Mouse (Mus musculus) monocyte, adult 2 months (primary cell): ENCODE measurements at regions not wholly inside any gene's neighbourhood (a gene's known extent, or its start where the extent isn't known, plus 50 kb on each side); places are given as distances from the start of the nearest gene placed in this dataset.

Experiments used
- DNase-seq, 2 experiments: peaks; one replicate each; pipeline ENCODE4 v3.0.0; 2022; ENCODE audit warnings: low spot score in 2 of 2, low read depth in 1 of 2

GRCm38 (mm10) chr4:9218380-9218779, 979.5 kb upstream of the Car8 start:
- DNase-seq, result no peak

GRCm38 (mm10) chr4:9208606-9209005, 969.8 kb upstream of the Car8 start:
- no peak for DNase-seq

GRCm38 (mm10) chr4:9200012-9200411, 961.2 kb upstream of the Car8 start:
- no peak for DNase-seq

DNA sequence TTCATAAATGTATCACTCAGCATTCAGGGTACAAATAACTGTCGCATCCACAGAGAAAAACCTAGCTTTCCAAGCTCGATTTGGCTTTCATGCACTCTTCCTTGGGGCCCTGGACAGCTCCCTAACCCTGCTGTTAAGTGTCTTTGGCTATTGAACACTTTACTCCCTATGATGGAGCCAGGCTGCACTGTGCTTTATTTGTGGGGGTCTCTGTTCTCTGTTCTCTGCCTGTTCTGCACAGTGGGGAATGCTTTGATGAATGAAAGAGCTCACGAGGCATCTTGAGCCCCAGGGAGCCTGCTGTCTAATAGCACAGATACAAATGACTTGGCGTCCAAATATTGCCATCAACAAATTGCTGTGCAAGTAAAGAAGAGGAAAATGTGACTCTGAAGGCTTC, 957.6 kb upstream of the Car8 start:
- no peak for DNase-seq

GRCm38 (mm10) chr4:9193121-9193520, 954.3 kb upstream of the Car8 start:
- DNase-seq, result no peak

- no peak for DNase-seq
Measured at GRCm38 (mm10) chr4:9185156-9185875, 946.5 kb upstream of the Car8 start.

DNA sequence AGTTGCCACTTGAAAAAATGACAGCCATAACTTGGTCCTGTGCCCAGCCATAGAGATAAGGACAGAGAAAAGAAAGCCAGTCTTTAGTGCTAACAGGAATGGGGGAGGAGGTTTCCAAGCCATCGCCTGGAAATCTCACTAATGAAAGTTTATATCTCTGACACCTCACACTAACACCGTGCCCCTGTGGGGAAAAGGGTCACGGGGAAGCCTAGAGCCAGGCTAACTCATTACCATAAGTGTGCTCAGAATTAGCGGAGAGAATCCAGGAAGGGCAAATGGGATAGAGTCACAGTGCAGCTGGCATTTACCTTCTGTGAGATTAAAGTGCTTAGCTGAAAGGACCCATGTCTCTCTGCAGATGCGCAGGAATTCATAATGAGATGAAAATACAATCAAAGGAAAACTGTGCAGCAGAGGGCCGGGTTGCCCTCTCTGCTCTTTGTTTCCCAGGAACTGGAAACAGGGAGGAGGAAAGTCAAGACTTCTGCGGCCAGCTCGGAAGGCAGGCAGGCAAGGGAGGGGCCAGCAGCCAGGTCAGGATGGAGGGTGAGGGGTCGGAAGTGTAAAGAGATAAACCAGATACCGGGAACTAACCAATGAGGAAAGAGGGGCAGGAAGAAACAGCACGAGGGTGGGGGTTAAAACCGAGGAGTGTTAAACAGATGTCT, 945.7 kb upstream of the Car8 start:
- DNase-seq, result no peak

- DNase-seq, result no peak
Measured at GRCm38 (mm10) chr4:9174365-9174764, 935.5 kb upstream of the Car8 start.

GRCm38 (mm10) chr4:9162374-9162773, 923.5 kb upstream of the Car8 start:
- no peak for DNase-seq

DNA sequence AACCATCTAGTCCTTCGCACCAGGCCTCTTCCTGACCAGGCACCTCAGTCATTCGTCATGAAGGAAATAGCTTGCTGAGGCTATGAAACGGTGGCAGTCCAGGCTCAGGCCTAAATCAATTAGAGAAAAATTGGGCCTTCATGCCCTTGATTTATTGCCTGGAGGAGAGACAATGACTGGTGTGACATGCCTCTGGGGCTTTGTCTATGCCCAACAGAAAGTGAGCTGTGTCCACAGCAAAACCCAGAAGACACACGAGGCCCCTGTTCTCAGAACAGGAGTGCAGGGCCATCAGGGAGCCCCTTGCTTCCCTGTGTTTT, 922.9 kb upstream of the Car8 start:
- DNase-seq, result no peak

DNA sequence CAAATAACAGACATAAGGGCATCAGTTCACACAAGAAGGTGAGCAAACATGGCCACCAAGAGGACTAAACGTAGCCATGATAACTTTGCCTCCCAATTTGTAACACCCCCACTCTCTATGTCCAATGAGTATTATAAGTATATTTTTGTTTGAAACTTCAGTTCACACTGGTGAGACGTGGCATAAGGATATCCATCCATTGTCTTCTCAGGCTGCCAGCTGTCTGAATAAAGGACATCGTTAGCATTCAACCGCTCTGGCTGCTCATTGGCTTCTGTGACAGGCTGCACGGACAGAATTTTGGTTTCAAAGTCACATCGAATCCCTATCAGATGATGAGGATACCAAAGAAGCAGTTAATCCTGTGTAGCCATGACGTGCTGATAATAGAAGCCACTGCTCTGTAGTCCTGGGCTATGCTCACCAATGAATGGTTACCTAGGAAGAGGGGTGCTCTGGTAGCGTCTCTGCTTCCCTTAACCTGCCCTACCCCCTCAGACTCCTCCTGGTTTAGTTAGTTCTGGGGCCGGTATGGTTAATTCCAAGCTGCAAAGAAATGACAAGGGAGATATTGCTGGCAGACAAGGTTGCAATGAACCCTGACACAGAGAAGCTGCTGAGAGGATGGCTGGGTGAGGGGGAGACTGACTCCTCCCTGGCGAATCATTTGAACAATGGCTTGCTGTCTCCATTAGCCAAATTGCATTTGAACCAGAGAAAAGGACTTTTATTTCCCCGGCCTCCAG, 922.4 kb upstream of the Car8 start:
- DNase-seq, result no peak

DNA sequence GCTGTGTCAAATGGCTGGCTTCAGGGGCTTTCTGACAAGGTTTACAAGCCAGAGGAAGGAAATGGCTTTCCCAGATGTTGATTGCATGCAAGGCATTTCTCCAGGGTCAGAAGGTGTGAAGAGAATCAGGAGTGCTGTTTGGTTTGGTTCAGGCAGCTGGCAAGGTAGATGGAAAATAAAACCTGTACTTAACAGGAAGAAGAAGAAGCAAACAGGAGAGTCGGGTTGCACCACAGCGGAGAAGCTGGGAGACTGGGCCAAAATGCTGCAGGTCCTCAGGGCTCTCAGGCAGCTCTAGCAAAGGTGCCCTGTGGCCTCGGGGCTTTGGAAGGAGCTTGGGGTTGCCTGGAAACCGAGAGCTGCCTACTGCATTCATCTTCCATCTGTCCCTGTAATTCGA, 908.9 kb upstream of the Car8 start:
- no peak for DNase-seq

GRCm38 (mm10) chr4:9144226-9145215, 905.7 kb upstream of the Car8 start:
- no peak for DNase-seq

DNA sequence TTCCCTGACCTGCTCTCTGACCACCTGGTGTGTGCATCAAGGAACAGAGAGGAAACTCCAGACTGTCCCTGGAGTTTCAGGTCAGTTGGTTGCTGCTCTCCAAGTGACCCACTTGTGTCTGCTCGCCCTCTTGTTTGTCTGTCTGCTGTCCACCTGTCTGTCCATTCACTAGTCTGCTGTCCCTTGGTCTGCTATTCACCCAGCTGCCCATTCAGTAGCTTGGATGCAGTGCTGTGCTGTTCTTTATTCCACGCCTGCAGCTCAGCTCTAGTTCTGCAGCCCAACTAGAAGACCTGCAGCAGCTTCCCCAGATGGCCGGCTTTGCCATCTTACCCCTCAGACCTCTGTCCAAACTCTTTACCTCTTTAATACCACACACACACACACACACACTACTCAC, 904.2 kb upstream of the Car8 start:
- DNase-seq, result no peak

- DNase-seq, result no peak
Measured at GRCm38 (mm10) chr4:9141946-9142683, 903.3 kb upstream of the Car8 start.

DNA sequence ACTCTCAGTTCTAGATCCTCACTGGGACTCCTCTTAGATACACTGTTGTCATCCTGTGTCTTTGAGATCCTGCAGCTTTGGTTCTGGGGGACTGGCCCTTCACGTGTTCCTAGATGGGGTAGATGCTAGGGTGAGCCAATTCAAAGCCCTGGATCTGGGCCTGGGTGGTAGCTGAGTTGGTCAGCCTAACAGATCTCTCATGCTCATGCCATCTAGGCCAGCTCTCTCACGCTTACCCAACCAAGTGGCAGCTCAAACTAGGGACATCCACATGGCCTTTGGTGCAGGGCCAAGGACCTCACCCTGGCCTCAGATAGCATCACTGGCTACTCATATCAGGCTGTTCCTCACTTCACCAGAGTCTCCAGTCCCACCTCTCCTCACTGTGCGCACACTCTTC, 901.9 kb upstream of the Car8 start:
- no peak for DNase-seq

DNA sequence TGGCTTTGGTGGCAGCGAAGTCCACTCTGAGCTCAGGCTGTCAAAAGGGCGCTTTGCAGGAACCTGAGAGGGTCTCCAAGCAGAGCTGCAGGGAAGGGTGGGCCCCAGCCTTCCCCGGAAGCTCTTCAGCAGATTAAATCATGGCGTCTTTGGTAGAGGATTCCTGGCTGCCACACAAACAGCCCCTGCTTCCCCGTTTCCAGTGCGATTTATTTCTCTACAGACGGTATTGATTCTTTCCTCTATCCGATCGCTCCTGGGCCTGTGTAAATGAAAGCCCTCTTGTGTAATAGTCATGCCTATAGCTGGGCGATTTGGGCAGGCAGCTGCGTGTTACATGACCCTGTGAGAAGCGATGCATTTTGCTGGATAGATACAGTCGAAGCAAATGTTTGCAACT, 897.8 kb upstream of the Car8 start:
- DNase-seq, result no peak

DNA sequence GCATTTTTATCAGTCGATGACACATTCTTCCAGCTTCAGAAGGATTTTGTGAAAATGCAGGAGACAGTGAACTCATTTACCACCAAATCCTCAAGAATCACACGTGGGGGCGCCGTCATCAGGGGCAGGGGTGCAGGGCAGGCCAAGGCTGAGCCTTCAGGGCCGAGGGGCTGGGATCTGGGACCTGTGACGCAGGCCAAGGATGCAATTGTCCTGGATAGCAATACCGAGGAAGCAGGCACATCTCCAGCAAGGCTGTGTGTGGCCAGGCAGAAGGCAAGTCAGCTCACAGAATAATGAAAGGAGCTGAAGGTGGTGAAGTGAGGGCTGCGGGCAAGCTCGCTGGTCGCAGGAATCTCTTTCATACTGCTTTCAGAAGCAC, 897.3 kb upstream of the Car8 start:
- no peak for DNase-seq

GRCm38 (mm10) chr4:9135481-9136187, 896.8 kb upstream of the Car8 start:
- DNase-seq, result peak; percentile 50 to 77

GRCm38 (mm10) chr4:9133695-9134094, 894.9 kb upstream of the Car8 start:
- no peak for DNase-seq
